Mouse (Mus musculus): Measurements from ENCODE around the gene Otos.

Otos gene

DNA sequence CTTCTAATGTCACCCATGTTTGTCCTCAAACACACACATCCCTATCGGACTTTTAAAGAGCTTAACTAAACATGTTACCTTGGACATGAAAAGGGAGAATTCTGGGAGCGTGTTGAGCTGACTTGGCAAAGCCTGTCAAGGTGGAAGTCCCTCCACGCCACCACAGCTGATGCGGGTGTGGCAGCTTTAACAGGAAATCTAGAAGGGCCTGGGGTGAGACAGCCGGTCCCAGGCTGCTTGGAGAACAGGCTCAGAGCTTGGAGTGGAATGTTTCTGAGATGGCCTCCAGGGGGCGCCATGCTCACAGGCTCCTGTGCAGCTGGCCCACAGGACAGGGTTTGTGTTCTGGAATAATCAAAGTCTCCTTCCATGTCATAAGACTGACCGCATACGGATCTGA is at the start of gene Otos:
Gene Otos, minus strand, starts transcription at position 169 of the 400 bp plus-strand sequence.
- DNase-seq = peak; percentile 21 to 23

DNA sequence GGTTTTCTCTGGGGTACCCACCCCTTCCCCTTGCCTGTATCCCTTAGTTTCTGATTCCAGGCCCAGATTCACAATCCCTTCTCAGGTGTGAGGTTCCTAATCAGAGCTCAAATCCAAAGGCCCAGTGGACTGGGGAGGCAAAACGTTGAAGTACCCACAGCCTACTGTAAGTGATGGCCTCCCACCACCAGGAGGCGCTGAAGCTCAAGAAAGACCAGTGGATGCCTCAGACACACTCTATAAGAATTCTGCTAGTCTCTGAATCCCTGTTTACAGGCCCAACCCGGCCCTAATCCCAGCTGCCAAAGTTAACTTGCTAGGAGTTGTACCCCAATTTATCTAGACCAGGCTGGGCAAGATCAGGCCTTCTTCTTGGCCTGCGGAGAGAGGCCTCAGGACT is 48.2 kb upstream of the Otos start:
- DNase-seq = peak; percentile 30 to 35

DNA sequence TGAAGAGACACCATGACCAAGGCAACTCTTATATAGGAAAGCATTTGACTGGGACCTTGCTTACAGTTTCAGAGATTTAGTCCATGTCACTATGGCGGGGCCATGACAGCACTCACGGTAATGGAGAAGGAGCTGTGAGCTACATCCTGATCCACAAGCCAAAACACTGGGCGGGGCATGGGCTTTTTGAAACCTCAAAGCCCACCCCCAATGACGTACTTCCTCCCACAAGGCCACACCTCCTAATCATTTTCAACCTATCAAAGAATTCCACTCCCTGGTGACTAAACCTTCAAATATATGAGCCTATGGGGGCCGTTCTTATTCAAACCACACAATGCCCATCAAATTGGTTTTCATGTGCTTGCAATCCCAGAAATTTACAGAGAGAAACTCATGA is 47.1 kb upstream of the Otos start:
- no peak for DNase-seq

DNA sequence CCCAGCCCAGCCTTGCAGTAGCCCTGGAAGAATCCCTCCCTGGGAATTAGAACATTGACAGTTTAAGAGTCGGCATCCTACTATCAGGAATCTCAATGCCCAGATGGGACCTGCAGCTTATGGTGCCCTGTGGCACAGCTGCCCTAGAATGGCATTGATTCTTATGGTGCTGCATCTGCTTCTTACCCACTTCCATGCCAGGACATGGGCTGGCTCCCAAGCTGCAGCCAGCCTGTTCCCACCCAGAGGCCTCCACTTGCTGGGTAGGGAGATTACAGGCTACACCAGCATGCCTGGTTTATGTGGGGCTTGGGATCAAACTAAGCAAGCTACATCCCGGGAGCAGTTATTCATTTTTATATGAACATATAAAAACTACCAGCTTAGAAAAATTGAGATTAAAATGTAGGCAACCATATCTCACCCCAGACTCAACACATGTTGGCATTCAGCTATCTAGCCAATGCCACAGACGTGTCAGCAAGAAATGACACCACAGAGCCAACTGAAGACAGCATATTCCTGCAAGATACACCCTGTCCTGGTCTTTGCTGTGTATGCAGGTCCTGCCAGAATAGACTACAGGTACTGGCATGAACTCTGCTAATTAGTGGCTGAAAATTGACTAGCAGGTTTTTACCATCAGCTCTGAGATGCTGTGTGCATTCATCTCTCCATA is 42.7 kb upstream of the Otos start:
- DNase-seq = no peak

DNA sequence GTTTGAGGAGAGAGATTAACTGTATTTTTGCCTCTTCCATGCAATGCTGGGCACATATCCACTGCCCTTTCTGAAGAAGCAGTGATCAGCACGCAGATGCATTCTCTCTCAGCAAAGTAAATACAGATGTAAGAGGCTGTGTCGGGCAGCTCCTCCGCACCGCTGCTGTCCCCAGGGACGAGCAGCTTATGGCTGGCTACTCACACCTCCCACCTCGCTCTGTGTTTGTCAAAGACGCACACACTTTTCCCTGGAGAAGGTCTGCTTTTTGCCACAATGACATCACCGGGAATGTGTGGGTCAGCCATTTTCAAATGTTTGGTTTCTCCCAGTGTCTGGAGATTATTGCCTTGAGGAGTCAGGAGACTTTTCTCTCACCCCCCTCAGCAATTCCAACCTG is 38.4 kb upstream of the Otos start:
- no peak for DNase-seq

DNA sequence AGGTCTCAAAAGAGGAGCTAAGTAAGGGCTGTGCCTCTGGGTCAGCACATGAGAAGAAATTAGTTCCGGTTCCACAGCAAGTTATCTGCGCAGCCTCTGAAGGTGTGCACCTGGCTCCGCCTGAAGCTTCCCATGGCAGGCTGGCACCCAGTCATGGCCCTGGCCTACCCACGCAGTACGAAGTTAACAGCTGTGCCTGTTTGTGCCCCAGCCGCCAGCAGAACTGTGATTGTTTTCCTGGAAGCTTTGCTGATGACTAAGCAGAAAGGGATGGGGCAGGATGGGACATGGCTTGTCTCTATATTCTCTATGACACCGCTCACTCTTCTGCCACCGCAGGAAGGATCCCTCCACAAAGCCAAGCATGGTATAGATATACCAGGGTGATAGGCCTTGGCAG is 34.5 kb upstream of the Otos start:
- no peak for DNase-seq

DNA sequence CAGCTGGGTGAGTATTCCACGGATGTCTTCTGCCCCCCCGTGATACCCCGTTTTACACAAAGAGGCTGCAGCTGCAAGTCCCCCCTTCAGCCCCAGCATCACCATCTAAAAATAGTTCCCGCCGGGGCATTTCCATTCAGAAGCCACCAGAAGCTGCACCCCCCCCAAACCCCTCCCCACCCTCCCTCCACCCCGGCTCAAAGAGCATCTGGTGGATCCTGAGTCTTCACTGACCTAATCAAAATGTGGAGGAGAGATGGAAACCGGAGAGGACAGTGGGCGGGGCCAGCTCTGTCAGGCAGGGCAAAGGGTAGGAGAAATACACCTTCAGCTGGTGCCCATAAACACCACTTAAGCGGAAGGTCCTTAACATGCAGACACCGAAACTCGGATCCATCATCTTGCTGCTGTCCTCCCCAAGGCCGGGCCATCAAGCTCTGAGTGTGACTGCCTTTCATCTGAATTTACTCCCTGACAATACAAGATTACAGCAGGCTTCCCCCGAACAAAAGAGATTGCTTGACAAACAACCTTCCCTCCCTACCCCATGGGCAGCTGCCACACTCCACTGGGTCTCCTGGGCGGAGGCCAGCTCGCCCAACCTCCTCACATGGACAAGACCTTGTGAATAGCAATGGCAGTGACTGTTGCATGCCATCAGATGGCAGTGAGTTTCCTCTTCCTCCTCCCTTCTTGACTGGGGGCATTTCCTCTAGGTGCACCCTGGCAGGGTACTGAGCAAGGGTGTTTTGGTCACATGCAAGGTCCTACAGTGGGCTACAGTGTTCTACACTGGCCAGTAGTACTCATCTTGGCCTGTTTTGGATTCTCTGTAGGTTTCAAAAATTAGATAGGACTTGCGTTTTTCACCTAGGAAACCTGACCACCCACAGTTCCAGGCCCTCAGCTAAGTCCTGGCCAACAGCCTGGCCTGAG is 32.3 kb upstream of the Otos start:
- DNase-seq = no peak

DNA sequence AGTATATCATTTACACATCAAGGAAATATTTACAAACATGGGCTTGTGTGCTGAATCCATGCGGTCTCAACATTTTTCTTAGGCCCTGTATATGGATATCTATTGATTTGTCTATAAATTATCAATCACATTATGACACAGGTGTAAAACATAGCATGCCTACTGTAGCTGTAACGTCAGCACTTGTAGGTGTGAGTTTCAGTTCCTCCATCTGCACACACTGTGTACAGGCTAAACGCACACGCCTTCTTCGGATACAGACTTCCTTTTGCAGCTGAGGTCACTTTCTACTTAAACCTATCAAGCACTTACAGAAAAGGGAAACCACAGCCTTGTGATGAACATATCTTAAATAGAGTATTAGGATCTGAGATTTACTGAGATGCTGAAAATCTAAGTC is 30.1 kb upstream of the Otos start:
- no peak for DNase-seq

DNA sequence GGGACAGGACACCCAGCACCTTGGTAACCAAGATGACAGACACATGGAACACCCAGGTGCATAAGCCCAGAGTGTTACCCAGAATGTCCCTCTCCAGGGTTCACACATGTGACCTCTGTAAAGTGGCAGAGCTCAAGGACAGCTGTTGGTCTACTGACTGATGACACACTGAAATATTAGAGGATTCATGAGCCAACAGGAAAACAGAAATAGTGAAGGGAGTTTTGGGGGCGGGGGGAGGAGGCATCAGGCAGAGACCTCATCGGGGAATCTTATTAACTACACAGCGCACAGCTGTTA is 28.0 kb upstream of the Otos start:
- no peak for DNase-seq

DNA sequence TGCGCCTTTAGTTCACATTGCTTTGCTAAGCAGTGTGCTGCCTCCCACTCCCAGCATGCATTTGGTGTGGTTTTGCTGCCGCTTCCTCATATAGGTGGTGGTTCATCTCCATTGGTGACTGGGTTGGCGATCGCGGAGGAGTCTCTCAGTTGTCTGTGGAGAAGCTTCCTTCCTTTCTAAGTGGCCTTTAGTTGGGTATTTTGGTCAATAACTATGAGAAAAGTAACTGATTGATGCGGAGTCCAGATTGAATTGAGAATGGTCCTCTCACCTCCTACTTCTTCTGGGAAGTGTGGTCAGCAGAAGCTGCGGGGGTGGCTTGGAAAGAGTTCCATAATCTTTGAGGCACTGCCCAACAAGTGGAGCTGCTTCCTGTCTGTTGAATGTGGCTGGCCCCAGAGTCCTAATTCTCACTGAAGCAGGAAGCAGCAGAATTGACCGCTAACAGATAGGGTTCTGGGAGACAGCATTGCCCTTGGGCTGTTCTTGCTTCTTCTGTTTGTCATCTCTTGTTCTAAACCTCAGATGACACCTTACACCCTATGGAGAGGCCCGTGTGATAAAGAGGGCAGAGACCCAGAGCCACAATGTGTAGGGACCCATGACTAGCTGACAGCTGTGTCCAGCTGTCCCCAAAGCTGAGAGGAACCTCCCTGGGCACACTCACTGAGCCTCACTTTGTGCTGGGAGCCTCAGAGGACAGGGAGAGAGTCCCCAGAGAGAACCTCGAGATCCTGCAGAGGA is 27.5 kb upstream of the Otos start:
- no peak for DNase-seq

DNA sequence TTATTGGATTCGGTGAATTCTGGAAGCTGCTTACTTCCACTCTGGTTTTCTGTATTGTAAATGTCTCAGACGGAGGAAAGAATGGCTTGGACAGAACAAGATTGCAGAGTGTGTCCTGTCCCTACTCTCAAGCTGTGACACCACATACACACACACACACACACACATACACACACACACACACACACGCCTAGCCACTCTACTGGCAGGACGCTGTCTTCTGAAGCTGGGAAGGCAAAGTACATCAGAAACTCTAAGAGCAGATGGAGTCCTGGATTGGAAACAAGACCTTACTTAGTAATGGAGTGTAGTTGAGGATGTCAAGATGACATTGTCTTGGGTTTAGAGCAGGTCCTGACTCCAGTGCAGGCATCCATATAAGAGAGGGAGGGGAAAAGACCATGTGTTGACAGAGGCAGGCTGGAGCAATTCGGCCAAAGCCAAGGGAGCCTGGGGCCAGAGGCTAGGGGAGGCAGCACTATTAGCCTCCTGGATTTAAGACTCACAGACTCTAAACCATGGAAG is 24.7 kb upstream of the Otos start:
- DNase-seq = no peak

DNA sequence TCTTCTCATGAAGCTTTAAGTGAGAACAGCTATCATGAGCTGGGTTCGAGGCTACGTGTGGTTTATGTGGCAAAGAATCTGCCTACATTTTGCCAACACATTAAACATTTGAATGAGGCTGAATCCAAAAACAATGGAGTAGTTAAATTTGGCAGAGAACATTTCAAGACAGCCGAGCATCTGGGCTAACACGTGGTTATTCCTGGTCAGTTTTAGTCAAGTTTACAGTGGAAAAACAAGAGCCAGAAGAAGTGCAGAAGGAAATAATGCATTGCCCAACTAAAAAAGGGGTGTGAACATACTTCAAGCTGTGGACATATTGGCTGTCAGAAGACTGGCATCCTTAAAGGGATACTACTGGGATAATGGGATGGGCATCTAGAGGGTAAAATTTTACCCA is 22.7 kb upstream of the Otos start:
- DNase-seq = no peak

DNA sequence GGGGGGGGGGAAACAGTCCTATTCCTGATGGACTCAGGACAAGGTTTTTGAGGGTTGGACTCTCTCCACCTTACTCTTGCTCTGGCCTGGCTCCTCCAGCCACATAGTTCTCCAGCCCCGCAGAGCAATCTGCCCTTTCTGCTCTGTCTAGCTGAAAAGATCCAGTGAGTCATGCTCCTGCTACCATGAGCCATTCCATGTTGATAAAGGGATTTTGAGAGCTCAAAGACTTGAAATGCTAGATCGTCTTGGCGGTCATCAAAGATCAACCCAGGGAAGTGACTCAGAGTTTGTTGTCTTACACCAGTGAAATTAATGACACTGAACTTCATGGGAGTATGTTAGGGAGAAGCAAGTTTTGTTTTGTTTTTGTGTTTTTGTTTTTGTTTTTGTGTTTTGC is 20.8 kb upstream of the Otos start:
- no peak for DNase-seq

DNA sequence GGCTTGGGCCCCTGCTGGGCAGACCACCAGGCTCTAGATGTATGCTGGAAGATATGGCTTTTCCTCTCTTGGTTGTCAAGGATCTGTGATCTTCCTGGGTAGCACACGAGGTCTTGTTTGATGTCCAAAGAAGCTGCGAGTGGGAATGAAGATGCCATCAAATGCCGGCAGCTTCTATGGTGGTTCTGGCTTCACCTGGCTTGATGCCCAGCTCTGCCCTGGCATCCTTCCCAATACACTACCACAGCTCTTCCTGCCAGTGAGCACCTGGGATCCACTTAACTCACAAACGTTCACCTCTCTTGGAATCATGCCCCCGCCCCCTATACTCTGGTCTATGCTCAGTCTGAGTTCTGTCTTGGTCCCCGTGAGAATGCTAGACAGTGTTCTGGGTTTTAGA is 18.5 kb upstream of the Otos start:
- DNase-seq = no peak

DNA sequence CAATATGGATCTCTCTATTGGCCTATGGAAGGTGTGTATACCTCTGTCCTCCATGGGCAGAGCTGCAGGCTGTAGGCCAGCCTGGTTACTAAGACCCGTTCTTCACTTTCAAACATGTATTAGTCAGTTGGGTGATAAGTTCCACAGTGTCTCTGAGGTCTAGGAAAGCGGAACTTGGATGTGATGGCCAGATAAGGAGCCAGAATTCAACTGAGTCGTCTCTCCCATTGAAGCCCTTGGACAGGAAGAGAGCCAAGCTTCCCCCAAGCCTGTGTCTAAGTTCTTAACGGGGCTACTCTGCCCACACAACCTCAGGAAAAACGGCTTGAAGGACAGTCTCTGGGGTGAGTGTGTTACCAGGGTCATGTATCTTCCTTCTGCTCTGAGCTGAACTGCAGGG is 10.8 kb upstream of the Otos start:
- no peak for DNase-seq

DNA sequence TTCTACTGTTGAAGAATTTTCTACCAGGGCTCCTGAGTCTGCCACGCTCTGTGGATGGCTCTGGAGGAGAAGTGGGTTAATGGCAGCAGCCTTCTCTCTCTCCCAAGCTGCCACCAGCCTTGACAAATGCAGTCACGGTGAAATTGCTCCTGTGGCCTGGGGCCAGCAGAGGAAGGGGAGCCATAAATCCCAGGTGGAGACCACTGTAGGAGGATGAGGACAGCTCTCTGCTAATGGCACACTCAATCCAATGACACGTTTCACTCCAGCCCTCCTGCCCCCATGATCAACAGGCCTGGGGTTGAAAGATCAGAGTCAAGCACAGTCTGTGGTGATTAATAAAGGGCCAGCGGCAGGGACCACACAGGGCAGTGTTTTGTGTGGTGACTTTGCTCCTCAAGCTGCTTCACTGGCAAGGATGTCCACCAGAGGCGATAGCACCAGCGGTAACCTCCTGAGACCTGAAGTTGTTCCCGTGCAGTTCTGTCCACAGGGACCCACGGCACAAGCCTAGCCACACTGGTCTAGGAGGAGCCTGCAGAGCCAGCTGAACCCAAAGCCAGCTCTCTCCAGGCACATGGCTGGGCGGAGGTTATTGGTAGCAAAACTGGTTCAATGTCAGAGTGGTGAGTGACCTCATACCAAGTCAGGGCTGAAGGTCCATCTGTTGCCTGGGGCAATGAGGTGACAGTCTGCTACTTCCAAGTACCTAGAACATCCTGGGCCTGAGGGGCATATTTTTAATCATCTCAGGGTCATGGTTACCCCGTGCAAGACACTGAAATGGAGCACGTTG is 8.6 kb upstream of the Otos start:
- no peak for DNase-seq

DNA sequence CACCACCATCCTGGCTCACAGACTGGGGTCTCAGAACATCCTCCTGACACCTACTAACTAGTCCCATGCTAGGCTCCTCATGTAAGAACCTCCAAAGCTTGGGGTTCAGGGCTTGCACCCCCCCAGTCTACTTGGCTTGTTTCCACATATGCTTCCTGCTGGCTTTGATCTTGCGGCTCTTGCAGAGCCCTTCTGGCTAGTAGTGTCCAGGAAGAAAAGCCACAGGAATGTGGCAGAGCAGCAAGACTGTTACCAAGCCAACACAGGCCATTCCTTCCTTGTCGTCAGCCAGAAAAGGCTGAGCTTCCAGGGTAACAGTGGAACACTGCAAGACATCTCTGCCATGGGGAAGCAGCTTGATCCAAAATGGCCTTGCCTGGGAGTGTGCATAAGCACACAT is 6.0 kb upstream of the Otos start:
- DNase-seq = no peak

DNA sequence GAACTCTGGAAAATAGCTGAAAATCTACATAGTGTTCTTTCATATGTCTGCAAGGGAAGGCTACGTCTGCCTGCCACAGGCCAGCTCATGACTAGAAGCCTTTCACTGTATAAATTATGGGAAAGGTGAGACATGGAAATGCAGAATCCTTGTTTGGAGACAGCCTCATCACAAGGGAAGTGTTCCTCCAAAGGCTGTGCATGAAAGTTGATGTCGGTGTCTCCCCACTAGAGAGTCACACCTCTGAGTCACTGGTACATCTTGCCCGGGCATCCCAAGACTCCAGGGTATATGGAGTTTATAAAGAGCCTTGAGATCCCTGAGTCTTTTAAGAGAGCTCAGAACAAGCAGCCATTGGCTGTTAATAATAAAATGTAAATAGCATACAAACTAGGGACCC is 4.5 kb upstream of the Otos start:
- no peak for DNase-seq

DNA sequence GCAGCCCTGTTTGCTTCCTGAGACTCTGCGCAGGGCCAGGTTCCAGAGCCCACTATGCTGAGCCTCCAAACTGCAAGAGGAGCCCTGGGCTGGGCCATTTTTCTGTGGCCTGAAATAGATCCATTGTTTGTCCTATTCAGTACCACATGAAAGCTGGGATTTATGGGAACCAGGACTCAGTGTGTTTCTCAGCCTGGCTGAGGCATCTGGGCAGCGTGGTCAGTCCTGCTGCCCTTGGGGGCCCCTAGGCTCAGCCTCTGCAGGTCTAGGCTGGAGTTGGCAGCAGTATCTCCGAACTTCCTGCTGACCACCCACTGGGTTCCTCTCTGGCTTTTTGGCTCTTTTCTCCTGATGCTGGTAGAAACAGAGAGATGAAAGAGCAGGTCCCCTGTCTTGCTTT is 2.8 kb upstream of the Otos start:
- no peak for DNase-seq

DNA sequence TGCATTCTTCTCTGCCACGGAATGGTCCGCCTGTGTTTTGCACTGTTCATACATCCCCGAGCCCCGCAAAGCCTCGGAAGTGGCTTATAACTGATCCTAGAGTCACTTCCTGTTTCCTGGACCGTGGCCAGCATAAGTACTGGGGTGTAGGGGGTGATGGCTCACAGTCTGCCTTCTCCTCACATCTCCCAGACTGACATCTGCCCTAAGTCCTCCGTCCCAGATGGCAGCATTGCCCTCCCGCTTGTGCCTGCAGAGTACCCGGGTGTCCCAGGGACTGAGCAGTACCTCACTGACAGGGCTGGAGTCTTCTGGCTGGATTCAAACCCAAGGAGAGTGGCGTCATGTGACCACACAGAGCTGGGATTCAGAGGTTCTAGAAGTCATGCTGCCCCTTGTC is 444 bp downstream of the Otos start:
- peak in 1 of 2 experiments; percentile 14 for DNase-seq

DNA sequence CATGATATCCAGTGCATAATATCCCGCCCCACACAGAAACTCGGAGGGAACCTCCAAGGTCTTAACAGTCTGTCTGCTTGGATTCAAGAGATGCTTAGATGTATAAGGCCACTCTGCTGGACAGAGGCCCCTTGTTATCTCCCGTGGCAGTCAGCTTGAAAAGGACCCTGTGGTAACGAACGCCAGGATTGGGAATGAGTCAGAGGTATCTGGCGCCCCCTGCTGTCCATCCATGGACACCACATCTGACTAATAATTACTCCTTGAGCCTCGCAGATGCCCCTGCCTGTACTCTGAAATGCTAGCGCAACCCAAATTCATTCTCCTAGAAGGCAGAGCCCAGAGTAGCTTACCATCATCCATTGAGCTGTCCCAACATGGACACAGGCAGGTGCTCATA is 889 bp downstream of the Otos start:
- DNase-seq = no peak

DNA sequence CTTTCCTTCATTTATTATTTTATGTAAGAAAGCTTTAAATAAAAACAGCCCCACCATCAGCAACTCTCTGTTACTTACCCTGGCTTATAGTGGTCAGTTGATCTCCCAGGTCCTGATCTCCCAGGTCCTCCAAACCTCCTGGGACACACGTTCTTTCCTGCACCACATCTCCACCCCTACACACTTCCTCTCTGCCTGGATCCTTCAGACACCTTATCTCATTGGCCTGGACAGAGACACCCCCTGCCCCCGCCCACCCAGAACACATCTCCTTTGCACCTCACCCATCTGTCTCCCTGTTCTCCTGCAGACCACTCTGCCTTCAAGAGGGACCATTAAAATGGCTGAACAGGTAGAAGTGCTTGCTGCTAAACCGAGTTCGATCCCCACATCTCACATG is 1.6 kb downstream of the Otos start:
- DNase-seq = no peak

DNA sequence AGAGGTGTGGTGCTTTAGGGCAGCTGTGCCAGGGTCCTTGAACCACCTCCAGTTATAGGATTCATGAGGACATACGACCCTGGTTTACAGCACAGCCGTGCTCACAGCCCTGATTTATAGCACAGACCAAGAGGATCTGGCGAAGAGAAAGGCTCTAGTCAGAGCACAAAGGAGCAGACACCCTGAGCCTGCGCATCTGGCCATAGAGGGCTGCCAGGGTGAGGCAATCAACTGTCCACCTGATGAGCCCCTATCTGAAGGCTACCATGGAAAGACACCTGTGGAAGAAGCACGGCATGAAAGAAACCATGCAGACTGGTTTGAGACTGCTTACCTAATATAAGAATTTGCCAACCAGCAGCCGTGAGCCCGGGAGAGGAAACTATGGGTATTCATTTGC is 2.0 kb downstream of the Otos start:
- no peak for DNase-seq
